In the genomic region with DNA sequence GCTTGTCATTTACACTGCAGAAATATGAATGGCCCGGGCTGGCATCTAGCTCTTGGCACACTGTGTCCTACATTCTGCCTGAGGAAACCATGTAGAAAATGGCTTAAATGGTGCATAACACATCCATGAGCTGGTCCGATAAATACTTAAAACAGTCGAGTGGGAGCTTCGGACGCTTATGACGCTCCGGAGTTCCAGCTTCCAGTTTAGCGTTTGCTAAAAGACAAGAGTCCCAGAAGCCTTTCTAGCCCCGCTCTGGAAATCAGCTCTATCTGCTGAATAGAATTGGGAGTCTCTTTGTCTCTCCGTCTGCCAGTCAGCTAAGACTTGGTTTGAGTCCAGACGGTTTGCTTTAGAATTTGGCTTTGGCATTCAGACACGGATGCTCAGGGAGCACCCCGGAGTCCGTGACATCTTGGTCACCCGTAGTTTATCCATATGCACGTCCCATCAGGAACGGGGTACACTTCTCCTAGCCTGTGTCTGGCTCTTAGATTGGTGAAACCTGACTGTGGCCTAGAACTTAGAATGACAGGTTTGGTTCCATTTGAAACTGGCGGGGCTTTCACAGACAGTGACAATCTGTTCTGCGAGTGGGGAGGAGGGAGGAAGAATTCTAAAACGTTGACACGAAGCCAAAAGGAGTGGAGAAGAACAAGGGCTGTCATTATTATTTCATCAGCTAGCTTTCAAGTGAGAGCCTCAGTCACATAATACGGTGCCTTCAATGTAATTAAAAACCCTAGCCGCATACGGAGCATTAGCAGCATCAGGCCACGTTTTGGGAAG, we compare ENCODE assay signal across 13 mouse cellular contexts.
DNase-seq lines count a peak whose midpoint lies in the region; ATAC-seq and TF ChIP-seq lines count a peak whose summit lies in the region.
"Had no signal": no experiment of that assay in that cellular context is flagged by ENCODE, and none has a peak within 500 bp of the region (broad histone marks: within the 10 kb centered on the region; RNA-seq: fewer than 3 reads in every experiment).

No protein-coding gene starts in this region.

- peak; percentile 44; the same call in 1 of the 2 replicates for ATAC-seq in hindbrain, embryonic 13.5 days (ENCODE audit: low FRiP score)
- peak; percentile 78 for ATAC-seq in hindbrain, embryonic 15.5 days (ENCODE audit: low FRiP score, low read depth)
- peak; percentile 59; the same call in 1 of the 2 replicates for ATAC-seq in midbrain, embryonic 16.5 days
- ATAC-seq in liver, embryonic 11.5 days (replicated peaks; ENCODE audit: low FRiP score) = no peak
- no peak for ATAC-seq in intestine, embryonic 16.5 days

- H3K9me3 ChIP-seq in hindbrain, embryonic 13.5 days = no peaks in the 10 kb centered on the region
- no peaks in the 10 kb centered on the region for H3K9me3 ChIP-seq in hindbrain, embryonic 10.5 days
- no peaks in the 10 kb centered on the region for H3K9me3 ChIP-seq in hindbrain, embryonic 15.5 days
- no peaks in the 10 kb centered on the region for H3K9me3 ChIP-seq in midbrain, embryonic 16.5 days (replicated peaks; ENCODE audit: control insufficient read depth, low read length, poor library complexity, severe bottlenecking)
- no peaks in the 10 kb centered on the region for H3K9me3 ChIP-seq in liver, embryonic 11.5 days (ENCODE audit: control insufficient read depth, low read length)
- H3K9me3 ChIP-seq in intestine, embryonic 16.5 days (ENCODE audit: control insufficient read depth, low read length) = no peaks in the 10 kb centered on the region

- H3K27ac ChIP-seq in hindbrain, embryonic 13.5 days = peak overlapping the region; percentile 79
- H3K27ac ChIP-seq in hindbrain, embryonic 10.5 days = no peak overlapping the region
- no peak overlapping the region for H3K27ac ChIP-seq in cerebellum, adult 2 months (ENCODE audit: insufficient read depth, low read length)
- peak overlapping the region; percentile 73 for H3K27ac ChIP-seq in hindbrain, embryonic 15.5 days (replicated peaks)
- no peak overlapping the region; the same call in 1 of the 2 replicates for H3K27ac ChIP-seq in midbrain, embryonic 16.5 days (ENCODE audit: low read length)
- no peak overlapping the region for H3K27ac ChIP-seq in liver, embryonic 11.5 days (ENCODE audit: low read depth, low read length)
- no peak overlapping the region for H3K27ac ChIP-seq in intestine, embryonic 16.5 days (ENCODE audit: low read length)

- H3K4me2 ChIP-seq in hindbrain, embryonic 13.5 days = no peak overlapping the region
- peak overlapping the region; percentile 19; the same call in 1 of the 2 replicates for H3K4me2 ChIP-seq in hindbrain, embryonic 15.5 days
- H3K4me2 ChIP-seq in midbrain, embryonic 16.5 days (ENCODE audit: low read length) = no peak overlapping the region
- H3K4me2 ChIP-seq in liver, embryonic 11.5 days = no peak overlapping the region
- no peak overlapping the region for H3K4me2 ChIP-seq in intestine, embryonic 16.5 days (ENCODE audit: low read depth, low read length)

- H3K36me3 ChIP-seq in hindbrain, embryonic 13.5 days = peaks cover 7% of the 10 kb centered on the region
- H3K36me3 ChIP-seq in hindbrain, embryonic 10.5 days = no peaks in the 10 kb centered on the region; the same call in 1 of the 2 replicates
- 0 out of 2 replicates have a peak, but pooled peaks cover 4% of the 10 kb centered on the region for H3K36me3 ChIP-seq in hindbrain, embryonic 15.5 days
- H3K36me3 ChIP-seq in midbrain, embryonic 16.5 days (ENCODE audit: control insufficient read depth, insufficient read depth, low read length) = no peaks in the 10 kb centered on the region
- no peaks in the 10 kb centered on the region for H3K36me3 ChIP-seq in liver, embryonic 11.5 days (ENCODE audit: control insufficient read depth, insufficient read depth, low read length)
- no peaks in the 10 kb centered on the region for H3K36me3 ChIP-seq in intestine, embryonic 16.5 days (ENCODE audit: control insufficient read depth, insufficient read depth, low read length)

- no peak overlapping the region for H3K4me3 ChIP-seq in hindbrain, embryonic 13.5 days
- H3K4me3 ChIP-seq in hindbrain, embryonic 10.5 days = no peak overlapping the region
- no peak overlapping the region for H3K4me3 ChIP-seq in cerebellum, adult 2 months (replicated peaks; ENCODE audit: insufficient read depth, low read depth, low read length)
- H3K4me3 ChIP-seq in hindbrain, embryonic 15.5 days = no peak overlapping the region
- no peak overlapping the region for H3K4me3 ChIP-seq in midbrain, embryonic 16.5 days (ENCODE audit: low read depth, low read length)
- no peak overlapping the region for H3K4me3 ChIP-seq in liver, embryonic 11.5 days (ENCODE audit: low read depth, low read length)
- H3K4me3 ChIP-seq in intestine, embryonic 16.5 days (ENCODE audit: low read length) = no peak overlapping the region

- DNase-seq in hindbrain, embryonic 10.5 days (ENCODE audit: low spot score) = no peak
- peak; percentile 50 to 71 for DNase-seq in cerebellum, adult 2 months
- DNase-seq in liver, embryonic 11.5 days (ENCODE audit: low spot score) = no peak
- no peak for DNase-seq in urinary bladder, adult 2 months (ENCODE audit: low spot score)
- DNase-seq: adrenal gland, postnatal 36 days; heart, postnatal 4 days; kidney, postnatal 10 days; lung, adult 2 months; thymus, adult 2 months had no signal

- H3K27me3 ChIP-seq in hindbrain, embryonic 13.5 days = 0 out of 2 replicates have a peak, but pooled peaks cover 5% of the 10 kb centered on the region
- no peaks in the 10 kb centered on the region for H3K27me3 ChIP-seq in hindbrain, embryonic 10.5 days (ENCODE audit: insufficient read depth, poor library complexity, severe bottlenecking)
- no peaks in the 10 kb centered on the region; the same call in 1 of the 2 replicates for H3K27me3 ChIP-seq in cerebellum, adult 2 months (ENCODE audit: control insufficient read depth, insufficient read depth, low read length)
- no peaks in the 10 kb centered on the region for H3K27me3 ChIP-seq in hindbrain, embryonic 15.5 days
- H3K27me3 ChIP-seq in midbrain, embryonic 16.5 days (ENCODE audit: control insufficient read depth, insufficient read depth, low read depth, low read length) = no peaks in the 10 kb centered on the region; the same call in 1 of the 2 replicates
- H3K27me3 ChIP-seq in liver, embryonic 11.5 days (replicated peaks; ENCODE audit: control insufficient read depth, insufficient read depth, low read length) = no peaks in the 10 kb centered on the region
- H3K27me3 ChIP-seq in intestine, embryonic 16.5 days (replicated peaks; ENCODE audit: control insufficient read depth, insufficient read depth, low read length) = no peaks in the 10 kb centered on the region

- TF ChIP-seq POLR2A in cerebellum, adult 2 months (IDR thresholded peaks at IDR 0.05; ENCODE audit: borderline replicate concordance, insufficient read depth, low read length) = no peak

- no peak for TF ChIP-seq CTCF in cerebellum, adult 2 months (IDR thresholded peaks at IDR 0.05; ENCODE audit: borderline replicate concordance, insufficient read depth, low read depth, low read length)

- no peak overlapping the region for H3K9ac ChIP-seq in hindbrain, embryonic 13.5 days
- no peak overlapping the region for H3K9ac ChIP-seq in hindbrain, embryonic 15.5 days
- no peak overlapping the region for H3K9ac ChIP-seq in midbrain, embryonic 16.5 days (ENCODE audit: low read depth, low read length)
- H3K9ac ChIP-seq in liver, embryonic 11.5 days (ENCODE audit: low read depth, low read length) = no peak overlapping the region
- no peak overlapping the region for H3K9ac ChIP-seq in intestine, embryonic 16.5 days (ENCODE audit: low read depth, low read length)

- 56% methylated on average over 25 of the region's 25 CpGs for WGBS in hindbrain, embryonic 13.5 days
- 86% methylated on average over 25 of the region's 25 CpGs for WGBS in hindbrain, embryonic 10.5 days
- WGBS in cerebellum, adult 2 months = 7% methylated on average over 25 of the region's 25 CpGs
- 47% methylated on average over 25 of the region's 25 CpGs for WGBS in hindbrain, embryonic 15.5 days
- 47% methylated on average over 25 of the region's 25 CpGs for WGBS in midbrain, embryonic 16.5 days
- 89% methylated on average over 25 of the region's 25 CpGs for WGBS in liver, embryonic 11.5 days
- WGBS in intestine, embryonic 16.5 days = 85% methylated on average over 25 of the region's 25 CpGs

- peaks cover 21% of the 10 kb centered on the region; the same call in 1 of the 2 replicates for H3K4me1 ChIP-seq in hindbrain, embryonic 13.5 days (replicated peaks)
- H3K4me1 ChIP-seq in hindbrain, embryonic 10.5 days (replicated peaks) = peaks cover 6% of the 10 kb centered on the region; the same call in 1 of the 2 replicates
- H3K4me1 ChIP-seq in cerebellum, adult 2 months (ENCODE audit: control insufficient read depth, insufficient read depth, low read length) = peaks cover 5% of the 10 kb centered on the region; the same call in 1 of the 2 replicates
- peaks cover 19% of the 10 kb centered on the region for H3K4me1 ChIP-seq in hindbrain, embryonic 15.5 days (replicated peaks)
- no peaks in the 10 kb centered on the region for H3K4me1 ChIP-seq in midbrain, embryonic 16.5 days (ENCODE audit: control insufficient read depth, insufficient read depth, low read length)
- no peaks in the 10 kb centered on the region for H3K4me1 ChIP-seq in liver, embryonic 11.5 days (replicated peaks; ENCODE audit: control insufficient read depth, insufficient read depth, low read length)
- H3K4me1 ChIP-seq in intestine, embryonic 16.5 days (ENCODE audit: control insufficient read depth, insufficient read depth, low read length) = no peaks in the 10 kb centered on the region; the same call in 1 of the 2 replicates

Comparison
In these comparisons a context has a peak if more than half of its experiments do, and no peak if none do; other contexts are left out.
1. H3K27ac ChIP-seq: peak in hindbrain, embryonic 13.5 days (single experiment) and hindbrain, embryonic 15.5 days (single experiment); none in hindbrain, embryonic 10.5 days (single experiment), cerebellum, adult 2 months (single experiment), midbrain, embryonic 16.5 days (single experiment), liver, embryonic 11.5 days (single experiment) and intestine, embryonic 16.5 days (single experiment).
2. ATAC-seq: peak in hindbrain, embryonic 13.5 days (single experiment), hindbrain, embryonic 15.5 days (single experiment) and midbrain, embryonic 16.5 days (single experiment); none in liver, embryonic 11.5 days (single experiment) and intestine, embryonic 16.5 days (single experiment).
3. DNase-seq: peak in cerebellum, adult 2 months (2 of 2); none in hindbrain, embryonic 10.5 days (single experiment), liver, embryonic 11.5 days (single experiment) and urinary bladder, adult 2 months (single experiment).